Mouse (Mus musculus): ENCODE results near the gene Ugt2b37.
"Not testable (repeated sequence)": the region's sequence is repeated elsewhere in the genome, so short reads cannot be mapped to it uniquely, and the experiment has no call there.

Gene Ugt2b37

GRCm38 (mm10) chr5:87254676-87255075, at the start of gene Ugt2b37:
TSS of gene Ugt2b37 (minus strand) at chr5:87254804.
- DNase-seq = not testable (repeated sequence)

- not testable (repeated sequence) for DNase-seq
Observed at GRCm38 (mm10) chr5:87286180-87286579, 31.6 kb upstream of the Ugt2b37 start.

- DNase-seq = not testable (repeated sequence)
Observed at GRCm38 (mm10) chr5:87275986-87276385, 21.4 kb upstream of the Ugt2b37 start.

GRCm38 (mm10) chr5:87275581-87275980, 21.0 kb upstream of the Ugt2b37 start:
- no peak for DNase-seq

GRCm38 (mm10) chr5:87255831-87256230, 1.2 kb upstream of the Ugt2b37 start:
- DNase-seq = no peak

- not testable (repeated sequence) for DNase-seq
Observed at GRCm38 (mm10) chr5:87242140-87242539, 12.5 kb downstream of the Ugt2b37 start.

GRCm38 (mm10) chr5:87196430-87196829, 58.2 kb downstream of the Ugt2b37 start:
- not testable (repeated sequence) for DNase-seq

Measured in cerebellum, postnatal 25 days (tissue).